Mouse (Mus musculus) MEL (cell line): Measurements from ENCODE around the gene Hist2h3b.

Experiments
- CTCF ChIP-seq, 3 experiments: IDR thresholded peaks in 2 of 3; conservative IDR thresholded peaks in 1 of 3; 2 replicates each; pipeline ENCODE4 v1.5.1; 2011 to 2012; ENCODE audit warnings: low read length in 3 of 3, low read depth in 2 of 3, mild to moderate bottlenecking in 2 of 3, improper control_type of control experiment in 1 of 3, inconsistent platforms in 1 of 3, mixed read lengths in 1 of 3, moderate library complexity in 1 of 3; ENCODE audit not compliant: control insufficient read depth in 1 of 3, insufficient read depth in 1 of 3, poor library complexity in 1 of 3, severe bottlenecking in 1 of 3
- HCFC1 ChIP-seq: IDR thresholded peaks from 2 replicates; pipeline ENCODE4 v1.6.1; 2012; ENCODE audit warnings: low read depth, mild to moderate bottlenecking, inconsistent platforms, low read length, improper control_type of control experiment, moderate library complexity
- MEF2A ChIP-seq: IDR thresholded peaks from 2 replicates; pipeline ENCODE4 v1.6.1; 2014; ENCODE audit warnings: low read depth, mild to moderate bottlenecking, inconsistent platforms, low read length, improper control_type of control experiment; ENCODE audit not compliant: poor library complexity, insufficient replicate concordance, severe bottlenecking; ENCODE audit errors: extremely low read depth
- NRF1 ChIP-seq: IDR thresholded peaks from 2 replicates; pipeline ENCODE4 v1.6.1; 2014; ENCODE audit warnings: low read depth, mild to moderate bottlenecking, inconsistent platforms, low read length, improper control_type of control experiment, moderate library complexity; ENCODE audit not compliant: poor library complexity, insufficient read depth, severe bottlenecking
- POLR2A ChIP-seq, 2 experiments: IDR thresholded peaks; 2 replicates each; pipeline ENCODE4 v1.6.1; 2011 to 2012; ENCODE audit warnings: low read length in 2 of 2, mild to moderate bottlenecking in 2 of 2, control low read depth in 1 of 2, improper control_type of control experiment in 1 of 2, low read depth in 1 of 2, moderate library complexity in 1 of 2; ENCODE audit not compliant: control insufficient read depth in 1 of 2, insufficient read depth in 1 of 2, poor library complexity in 1 of 2
- POLR2AphosphoS2 ChIP-seq: IDR thresholded peaks from 2 replicates; pipeline ENCODE4 v1.6.1; 2011; ENCODE audit warnings: low read length, improper control_type of control experiment
- TBP ChIP-seq: IDR thresholded peaks from 2 replicates; pipeline ENCODE4 v1.8.0; 2011; ENCODE audit warnings: low read depth, low read length, improper control_type of control experiment
- USF1 ChIP-seq: IDR thresholded peaks from 2 replicates; pipeline ENCODE4 v1.6.1; 2014; ENCODE audit warnings: low read depth, mild to moderate bottlenecking, inconsistent platforms, low read length, improper control_type of control experiment, moderate library complexity

DNA sequence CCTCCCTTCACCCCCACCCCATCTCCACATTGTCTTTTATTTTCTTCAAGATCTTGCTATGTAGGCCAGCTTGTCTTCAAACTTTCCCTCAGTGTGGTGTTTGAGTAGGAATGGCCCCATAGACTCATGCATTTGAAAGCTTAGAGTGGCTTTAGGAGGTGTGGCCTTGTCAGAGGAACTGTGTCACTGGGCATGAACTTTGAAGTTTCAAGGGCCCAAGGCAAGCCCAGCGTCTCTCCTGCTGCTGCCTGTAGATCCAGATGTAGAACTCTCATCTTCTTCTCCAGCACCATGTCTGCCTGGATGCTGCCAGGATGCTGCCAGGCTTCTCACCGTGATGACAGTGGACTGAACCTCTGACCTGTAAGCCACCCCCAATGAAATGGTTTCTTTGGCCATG lies 39.6 kb upstream of the Hist2h3b start:
- TF ChIP-seq POLR2AphosphoS2: no peak
- no peak for TF ChIP-seq CTCF (IDR thresholded peaks at IDR 0.05 in 2 of 3, conservative IDR thresholded peaks at IDR 0.05 in 1 of 3; ENCODE audit: control insufficient read depth in 1 of 3, insufficient read depth in 1 of 3, low read depth in 2 of 3, low read length in 3 of 3, poor library complexity in 1 of 3, severe bottlenecking in 1 of 3)
- TF ChIP-seq USF1: no peak
- no peak for TF ChIP-seq MEF2A
- no peak for TF ChIP-seq TBP
- TF ChIP-seq POLR2A (IDR thresholded peaks at IDR 0.05; ENCODE audit: control insufficient read depth in 1 of 2, insufficient read depth in 1 of 2, low read depth in 1 of 2, low read length in 2 of 2, poor library complexity in 1 of 2): no peak
- no peak for TF ChIP-seq NRF1
- TF ChIP-seq HCFC1: no peak
